Mouse (Mus musculus) MEL-GATA-1-ER (cell line): ENCODE data around the gene Skap1.
"Not testable (repeated sequence)": the region's sequence is repeated elsewhere in the genome, so short reads cannot be mapped to it uniquely, and the experiment has no call there.

Source experiments
- DNase-seq: peaks from one replicate; pipeline ENCODE4 v3.0.0-alpha.2; 2012; ENCODE audit warnings: low read depth; ENCODE audit errors: extremely low read depth

Gene Skap1

DNA sequence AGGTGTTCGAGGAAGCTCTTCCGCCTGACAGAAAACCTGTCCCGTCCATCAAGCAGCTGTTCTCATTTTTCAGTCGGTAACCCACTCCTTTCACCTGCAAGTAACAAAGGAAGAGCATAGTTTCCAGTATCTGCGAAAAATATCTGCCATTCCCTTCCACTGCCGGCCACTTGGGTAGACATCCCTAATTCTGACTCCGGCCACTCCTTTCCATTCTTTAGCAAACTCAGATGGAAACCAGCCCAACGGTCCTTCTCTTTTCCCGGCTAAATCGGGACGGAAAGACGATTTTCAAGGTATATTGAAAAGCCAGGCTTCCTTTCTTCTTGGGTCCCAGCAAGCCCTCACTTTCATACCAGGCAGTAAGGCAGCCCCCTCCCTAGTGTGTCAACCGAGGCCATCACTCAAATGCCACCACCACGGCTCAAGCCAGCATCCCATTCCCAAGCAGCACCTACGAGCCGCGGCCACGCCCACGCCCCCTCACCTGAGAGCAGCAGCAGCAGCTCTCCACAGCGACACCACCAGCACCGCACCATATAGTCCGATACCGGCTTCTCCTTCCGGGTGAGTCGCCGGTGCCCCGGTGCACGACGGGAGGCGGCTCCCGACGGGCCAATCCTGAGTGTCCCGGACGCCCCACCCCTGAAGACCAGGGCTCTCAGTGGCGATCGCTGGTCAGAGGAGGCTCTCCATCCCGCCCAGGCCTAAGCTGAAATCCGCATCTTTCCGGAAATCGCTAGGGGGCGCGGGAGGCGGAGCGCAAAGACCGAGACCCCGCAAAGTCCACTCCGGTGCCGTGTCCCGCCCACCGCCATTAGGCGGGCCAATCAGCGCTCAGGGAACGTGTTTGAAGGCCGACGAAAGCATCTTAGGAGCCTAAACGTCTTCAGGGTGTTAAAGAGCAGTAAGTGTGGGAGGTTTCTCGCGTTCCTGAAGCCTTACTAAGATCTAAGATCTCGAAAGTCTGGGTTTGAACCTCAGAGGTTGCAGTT, 312.9 kb downstream of the Skap1 start, which contains the start of gene Snx11:
Gene Snx11, minus strand, starts transcription at position 592 of the 995 bp plus-strand sequence.
- DNase-seq, result peak; percentile 94

DNA sequence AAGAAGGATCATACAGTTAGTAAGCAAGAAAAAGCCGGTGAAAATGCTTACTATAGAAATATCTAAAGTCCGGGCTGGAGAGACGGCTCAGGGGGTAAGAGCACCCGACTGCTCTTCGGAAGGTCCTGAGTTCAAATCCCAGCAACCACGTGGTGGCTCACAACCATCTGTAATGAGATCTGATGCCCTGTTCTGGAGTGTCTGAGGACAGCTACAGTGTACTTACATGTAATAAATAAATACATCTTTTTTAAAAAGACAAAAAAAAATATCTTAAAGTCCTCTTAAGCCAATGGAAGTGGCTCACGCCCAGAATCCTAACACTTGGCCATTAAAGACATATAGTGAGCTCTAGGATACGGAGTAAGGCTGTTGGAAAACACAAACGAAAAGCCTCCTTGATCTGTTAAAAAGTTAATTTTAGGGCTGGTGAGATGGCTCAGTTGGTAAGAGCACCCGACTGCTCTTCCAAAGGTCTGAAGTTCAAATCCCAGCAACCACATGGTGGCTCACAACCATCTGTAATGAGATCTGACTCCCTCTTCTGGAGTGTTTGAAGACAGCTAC, 313.8 kb downstream of the Skap1 start:
- not testable (repeated sequence) for DNase-seq

GRCm38 (mm10) chr11:96780306-96780705, 315.9 kb downstream of the Skap1 start:
- DNase-seq, result no peak

- DNase-seq, result no peak
Measured at GRCm38 (mm10) chr11:96781425-96781824, 317.0 kb downstream of the Skap1 start.

DNA sequence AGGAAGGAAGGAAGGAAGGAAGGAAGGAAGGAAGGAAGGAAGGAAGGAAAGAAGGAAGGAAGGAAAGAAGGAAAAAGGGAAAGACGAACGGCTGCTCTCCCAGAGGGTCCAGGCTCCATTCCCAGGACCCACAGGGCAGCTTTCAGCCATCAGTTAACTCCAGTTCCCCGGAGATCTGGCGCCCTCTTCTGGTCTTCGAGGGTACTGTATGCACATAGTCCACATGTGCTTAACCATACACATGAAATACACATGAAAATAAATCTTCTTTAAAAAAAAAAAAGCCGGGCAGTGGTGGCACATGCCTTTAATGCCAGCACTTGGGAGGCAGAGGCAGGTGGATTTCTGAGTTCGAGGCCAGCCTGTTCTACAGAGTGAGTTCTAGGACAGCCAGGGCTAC, 320.5 kb downstream of the Skap1 start:
- peak; percentile 62 for DNase-seq

GRCm38 (mm10) chr11:96786731-96787450, 322.5 kb downstream of the Skap1 start:
- no peak for DNase-seq

- peak; percentile 78 for DNase-seq
Measured at GRCm38 (mm10) chr11:96788871-96789795, 324.7 kb downstream of the Skap1 start, which contains the start of gene Cbx1. Gene Cbx1, plus strand, starts transcription at chr11:96789127.

DNA sequence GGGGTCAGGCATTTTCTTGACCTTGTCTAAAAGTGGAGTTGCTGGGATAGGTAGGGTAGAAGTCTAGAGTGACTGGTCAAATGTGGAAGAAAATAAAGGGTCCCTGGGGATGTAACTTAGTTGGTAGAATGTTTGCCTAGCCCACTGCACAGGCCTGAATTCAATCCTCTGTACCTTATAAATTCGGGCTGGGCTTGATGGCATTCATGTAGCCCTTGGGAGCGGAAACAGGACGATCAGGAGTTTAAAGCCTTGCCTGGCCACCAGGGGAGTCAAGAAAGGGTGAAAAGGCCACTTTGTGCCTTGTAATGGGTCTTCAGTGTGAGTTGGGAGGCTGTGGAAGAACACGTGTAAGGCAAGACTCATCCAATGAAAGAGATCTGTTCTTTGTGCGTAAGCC, 325.6 kb downstream of the Skap1 start:
- DNase-seq, result no peak

DNA sequence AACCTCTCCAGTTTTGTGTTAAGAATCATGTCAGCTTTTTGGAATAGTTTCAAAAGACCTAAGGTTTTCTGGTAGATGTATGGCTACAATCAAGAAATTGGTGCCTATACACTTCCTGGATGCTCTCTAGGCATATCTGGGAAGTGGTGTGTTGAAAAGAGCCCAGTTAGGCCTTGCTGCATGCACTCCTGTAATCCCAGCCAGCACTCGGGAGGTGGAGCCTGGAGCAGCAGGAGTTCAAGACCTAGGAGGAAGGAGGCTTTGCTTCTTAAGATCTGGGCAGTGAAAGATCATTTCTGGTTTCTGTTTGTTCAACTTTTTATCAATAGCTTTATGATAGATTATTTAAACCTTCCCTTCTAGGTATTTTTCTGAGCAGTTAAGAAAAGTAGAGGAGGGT, 326.3 kb downstream of the Skap1 start:
- DNase-seq, result no peak

DNA sequence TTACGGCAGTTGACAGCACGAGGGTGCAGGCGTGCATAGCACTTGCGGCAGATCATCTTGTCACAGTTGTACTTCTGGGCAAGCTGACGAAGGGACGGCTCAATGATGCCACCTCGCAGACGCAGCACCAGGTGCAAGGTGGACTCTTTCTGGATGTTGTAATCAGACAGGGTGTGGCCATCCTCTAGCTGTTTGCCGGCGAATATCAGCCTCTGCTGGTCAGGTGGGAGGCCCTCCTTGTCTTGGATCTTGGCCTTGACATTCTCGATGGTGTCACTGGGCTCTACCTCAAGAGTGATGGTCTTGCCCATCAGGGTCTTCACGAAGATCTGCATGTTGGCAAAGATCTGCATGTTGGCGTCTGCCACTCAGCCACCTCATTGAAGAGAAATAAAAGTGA, 331.1 kb downstream of the Skap1 start:
- DNase-seq, result no peak

GRCm38 (mm10) chr11:96796081-96796480, 331.7 kb downstream of the Skap1 start:
- no peak for DNase-seq

- DNase-seq, result no peak
Measured at GRCm38 (mm10) chr11:96796586-96796985, 332.2 kb downstream of the Skap1 start.

GRCm38 (mm10) chr11:96799511-96799910, 335.1 kb downstream of the Skap1 start:
- no peak for DNase-seq

- DNase-seq, result no peak
Measured at GRCm38 (mm10) chr11:96805606-96806005, 341.2 kb downstream of the Skap1 start.

GRCm38 (mm10) chr11:96808066-96808465, 343.7 kb downstream of the Skap1 start:
- no peak for DNase-seq
